Mouse (Mus musculus) kidney, adult 2 months (tissue): Measurements from ENCODE around the gene Ubb.

Experiments used
- CTCF ChIP-seq: fragments of 200-500 bp; conservative IDR thresholded peaks from 2 replicates; pipeline ENCODE4 v1.5.1; 2011; ENCODE audit warnings: low read depth, mild to moderate bottlenecking, control low read depth, low read length, moderate library complexity, mixed read lengths; ENCODE audit not compliant: insufficient read depth, insufficient read length
- POLR2A ChIP-seq: fragments of 200-500 bp; IDR thresholded peaks from one replicate; pipeline ENCODE4 v1.6.1; 2011; ENCODE audit warnings: low read depth, low read length, control low read depth

GRCm38 (mm10) chr11:62554163-62554855 lies 3.3 kb downstream of the Ubb start:
- TF ChIP-seq CTCF (no peak), POLR2A (no peak)
